Mouse (Mus musculus) left cerebral cortex, postnatal 25 days (tissue): ENCODE measurements at regions not wholly inside any gene's neighbourhood (a gene's known extent, or its start where the extent isn't known, plus 50 kb on each side); places are given as distances from the start of the nearest gene placed in this dataset.
A peak's percentile ranks its signal among the peaks of the same experiment; 100 is the strongest.

Source experiments
- DNase-seq, 2 experiments: peaks; one replicate each; pipeline ENCODE4 v3.0.0; 2022; ENCODE audit warnings: low spot score in 2 of 2, mixed read lengths in 1 of 2
- intact Hi-C: fragments of 180-260 bp; cut with DNase I; formaldehyde crosslinking; loops from one replicate; pipeline ENCODE4 v1.15.1; 2025

- intact Hi-C loops: no loop called here
- DNase-seq: peak; percentile 23 to 24
Observed at GRCm38 (mm10) chr2:174532671-174533363, 59.9 kb upstream of the Prelid3b start.

- intact Hi-C loops: no loop called here
- no peak for DNase-seq
Observed at GRCm38 (mm10) chr2:174540717-174541116, 67.8 kb upstream of the Prelid3b start.

GRCm38 (mm10) chr2:174547207-174547606, 74.3 kb upstream of the Prelid3b start:
- intact Hi-C loops: no loop called here
- DNase-seq: no peak

GRCm38 (mm10) chr2:174547701-174548100, 74.8 kb upstream of the Prelid3b start:
- intact Hi-C loops: no loop called here
- no peak for DNase-seq

GRCm38 (mm10) chr2:174548776-174549175, 75.9 kb upstream of the Prelid3b start:
- intact Hi-C loops: no loop called here
- no peak for DNase-seq

GRCm38 (mm10) chr2:174555778-174556177, 82.9 kb upstream of the Prelid3b start:
- no peak for DNase-seq
- intact Hi-C loops: no loop called here

GRCm38 (mm10) chr2:174561828-174562429, 81.4 kb upstream of the Zfp831 start:
- no peak for DNase-seq

GRCm38 (mm10) chr2:174563917-174564316, 79.4 kb upstream of the Zfp831 start:
- DNase-seq: no peak
- intact Hi-C loops: loop anchor here (5.0 kb wide), 1 partner anchor 108 kb away; no protein-coding TSS in a partner anchor

More at GRCm38 (mm10) chr2:174561828-174562429, 81.4 kb upstream of the Zfp831 start:
- intact Hi-C loops: loop anchor here (5.0 kb wide), 1 partner anchor 110 kb away; no protein-coding TSS in a partner anchor

- DNase-seq: peak; percentile 18 to 20
- intact Hi-C loops: loop anchor here (5.0 kb wide), 1 partner anchor 107 kb away; no protein-coding TSS in a partner anchor
Observed at GRCm38 (mm10) chr2:174564817-174565216, 78.5 kb upstream of the Zfp831 start.

- intact Hi-C loops: no loop called here
- no peak for DNase-seq
Observed at GRCm38 (mm10) chr2:174565891-174566290, 77.4 kb upstream of the Zfp831 start.

- intact Hi-C loops: no loop called here
- DNase-seq: no peak
Observed at GRCm38 (mm10) chr2:174566752-174567151, 76.6 kb upstream of the Zfp831 start.

GRCm38 (mm10) chr2:174574804-174575507, 68.4 kb upstream of the Zfp831 start:
- DNase-seq: no peak
- intact Hi-C loops: no loop called here

- intact Hi-C loops: no loop called here
- DNase-seq: no peak
Observed at GRCm38 (mm10) chr2:174575546-174575945, 67.8 kb upstream of the Zfp831 start.

- intact Hi-C loops: no loop called here
Observed at GRCm38 (mm10) chr2:174580906-174581703, 62.2 kb upstream of the Zfp831 start.

GRCm38 (mm10) chr2:174584272-174584671, 59.1 kb upstream of the Zfp831 start:
- intact Hi-C loops: no loop called here
- peak; percentile 55 to 89 for DNase-seq

More at GRCm38 (mm10) chr2:174580906-174581703, 62.2 kb upstream of the Zfp831 start:
- DNase-seq: no peak
